Mouse (Mus musculus): ENCODE measurements around the gene Casz1.

The Casz1 gene

DNA sequence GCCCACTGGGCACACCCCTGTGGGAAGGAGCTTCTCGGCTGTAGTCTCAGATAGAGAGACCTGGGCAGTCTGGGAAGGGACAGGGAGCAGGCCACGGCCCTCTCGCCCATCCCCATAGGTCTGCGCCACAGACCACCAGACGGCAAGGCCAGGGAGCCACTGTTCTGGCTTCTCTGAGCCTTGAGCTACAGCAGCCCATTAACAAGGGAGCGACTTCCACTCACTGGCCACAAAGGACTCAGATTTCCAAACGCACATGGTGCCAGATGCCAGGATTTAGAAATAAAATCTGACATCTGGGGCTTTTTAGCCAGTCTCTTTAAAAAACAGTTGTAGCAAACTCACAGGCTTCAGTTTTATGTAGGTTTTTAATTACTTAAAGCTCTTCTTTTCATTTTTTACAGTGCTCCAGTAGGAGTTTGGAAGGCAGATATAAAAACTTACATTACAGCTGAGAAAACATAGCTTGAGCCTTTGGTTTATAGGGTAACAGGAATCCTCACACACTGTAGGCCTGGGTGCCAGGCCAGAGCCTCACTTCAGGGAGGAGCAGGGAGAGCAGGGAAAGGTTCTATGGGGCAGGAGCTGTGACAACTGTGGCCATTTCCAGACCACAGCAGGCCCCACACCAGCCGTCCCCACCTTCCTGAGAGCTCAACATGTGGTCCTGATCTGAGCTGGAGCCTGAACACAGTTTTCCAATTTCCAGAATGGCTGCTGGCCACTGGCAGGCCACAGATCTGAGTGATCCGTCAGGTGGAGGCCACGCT is 160.5 kb downstream of the Casz1 start:
- DNase-seq (ENCODE audit: inconsistent age in 2 of 2, low spot score in 1 of 2): no peak

DNA sequence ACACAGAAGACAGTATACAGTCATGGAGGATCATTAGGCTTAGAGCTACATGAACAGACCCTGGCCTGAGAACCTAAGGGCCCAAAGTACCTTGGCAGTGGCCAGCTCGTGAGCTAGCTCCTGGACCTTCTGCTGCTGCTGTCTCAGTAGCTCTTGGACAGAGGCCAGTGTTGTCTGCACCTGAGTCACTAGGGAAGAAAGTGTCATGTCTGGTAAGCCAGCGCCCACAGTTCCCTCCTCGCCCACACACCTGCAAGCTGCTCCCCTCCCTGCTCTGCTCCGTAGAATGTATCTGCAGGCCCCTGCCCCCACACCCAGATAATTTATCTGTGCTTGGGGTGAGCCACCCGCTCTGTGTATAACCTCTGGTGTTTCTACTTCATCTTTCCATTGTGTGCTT is 161.9 kb downstream of the Casz1 start:
- peak in 1 of 2 experiments; percentile 50 for DNase-seq (ENCODE audit: inconsistent age in 2 of 2, low spot score in 1 of 2)

- DNase-seq (ENCODE audit: inconsistent age in 2 of 2, low spot score in 1 of 2): no peak
Measured at GRCm38 (mm10) chr4:148968859-148969258, 164.6 kb downstream of the Casz1 start.

- DNase-seq (ENCODE audit: inconsistent age in 2 of 2, low spot score in 1 of 2): peak; percentile 58 to 73
Measured at GRCm38 (mm10) chr4:148969610-148970009, 165.4 kb downstream of the Casz1 start.

DNA sequence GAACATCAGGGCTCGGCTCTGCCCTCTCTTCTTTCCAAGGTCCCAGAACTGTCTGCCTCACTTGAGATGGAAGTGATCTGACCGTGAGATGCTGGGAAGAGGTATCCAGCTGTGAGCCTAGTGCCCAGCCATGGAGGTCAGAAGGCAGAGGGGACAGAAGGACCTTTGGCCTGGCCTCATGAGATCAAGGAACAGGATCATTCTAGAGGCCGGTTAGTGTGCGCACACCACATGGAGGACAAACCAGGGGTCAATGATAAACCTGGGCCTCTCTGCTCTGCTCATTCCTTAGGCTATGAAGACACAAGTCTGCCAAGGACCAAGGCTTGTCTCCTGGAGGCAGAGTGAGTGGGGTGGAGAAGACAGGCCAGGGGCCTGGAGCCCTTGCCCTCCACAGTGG is 166.5 kb downstream of the Casz1 start:
- no peak for DNase-seq (ENCODE audit: inconsistent age in 2 of 2, low spot score in 1 of 2)

GRCm38 (mm10) chr4:148971613-148972242 is 167.5 kb downstream of the Casz1 start:
- DNase-seq (ENCODE audit: inconsistent age in 2 of 2, low spot score in 1 of 2): peak in 1 of 2 experiments; percentile 60

- no peak for DNase-seq (ENCODE audit: inconsistent age in 2 of 2, low spot score in 1 of 2)
Measured at GRCm38 (mm10) chr4:148972707-148973106, 168.5 kb downstream of the Casz1 start.

DNA sequence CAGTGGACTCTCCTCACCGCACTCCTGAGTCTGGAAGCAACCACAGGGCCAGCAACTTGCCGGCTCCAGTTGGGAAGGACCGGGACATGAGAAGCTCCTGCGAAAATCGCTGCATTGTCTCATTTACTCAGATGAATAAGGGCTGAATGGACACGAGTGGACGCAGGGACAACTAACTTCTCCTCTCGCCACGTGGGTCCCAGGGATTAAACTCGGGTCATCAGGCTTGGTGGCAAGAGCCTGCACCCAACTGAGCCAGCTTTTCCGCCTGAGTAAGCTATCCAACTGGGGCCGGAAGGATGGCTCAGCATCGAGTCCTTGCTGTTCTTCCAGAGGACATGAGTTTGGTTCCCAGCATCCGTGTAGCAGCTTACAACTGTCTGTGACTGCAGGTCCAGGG is 169.2 kb downstream of the Casz1 start:
- no peak for DNase-seq (ENCODE audit: inconsistent age in 2 of 2, low spot score in 1 of 2)

DNA sequence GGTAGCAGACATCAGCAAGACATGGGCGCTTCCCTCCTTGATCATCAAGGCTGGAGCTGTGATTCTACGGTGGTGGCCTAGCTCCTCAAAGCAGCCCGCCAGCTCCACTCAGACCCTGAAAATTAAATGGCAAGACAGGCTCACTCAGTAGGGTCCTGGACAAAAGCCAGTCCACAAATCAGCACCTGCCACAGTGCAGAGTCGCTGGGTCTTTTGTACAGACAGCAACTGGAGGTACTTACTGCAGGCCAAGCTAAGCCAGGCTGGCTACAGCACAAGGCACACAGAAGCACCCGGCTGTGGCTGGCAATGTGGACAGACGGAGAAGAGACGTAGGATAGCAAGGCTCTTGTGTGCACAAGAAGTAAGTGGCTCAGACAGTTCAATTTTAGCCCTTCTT is 170.6 kb downstream of the Casz1 start:
- peak in 1 of 2 experiments; percentile 63 for DNase-seq (ENCODE audit: inconsistent age in 2 of 2, low spot score in 1 of 2)

DNA sequence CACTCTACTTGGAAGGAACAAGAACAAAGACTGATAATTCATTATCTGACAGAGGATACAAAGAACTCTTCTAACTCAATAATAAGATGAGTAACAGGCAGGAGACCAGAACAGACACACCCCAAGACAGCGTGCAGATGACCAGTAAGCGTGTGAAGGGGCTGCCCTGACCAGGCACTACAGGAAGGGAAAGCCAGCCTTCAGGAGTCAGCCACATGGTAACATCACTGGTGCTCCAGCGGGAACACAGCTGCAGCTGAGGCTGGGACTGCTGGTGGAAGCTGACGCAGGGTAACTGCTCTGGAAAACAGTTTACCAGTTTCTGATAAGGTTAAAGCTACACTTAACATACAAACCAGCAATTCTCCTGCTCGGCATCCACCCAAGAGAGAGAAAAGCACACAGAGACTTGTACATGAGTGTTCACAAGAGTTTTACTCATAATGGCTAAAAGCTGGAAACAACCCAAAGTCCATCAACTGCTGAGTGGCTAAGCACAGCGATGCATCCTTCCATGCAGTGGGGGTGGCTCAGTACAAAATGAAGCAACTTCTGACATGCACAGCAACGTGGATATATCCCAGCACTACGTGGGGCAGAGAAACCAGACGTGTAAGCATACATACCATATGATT is 174.1 kb downstream of the Casz1 start:
- DNase-seq (ENCODE audit: inconsistent age in 2 of 2, low spot score in 1 of 2): no peak

- no peak for DNase-seq (ENCODE audit: inconsistent age in 2 of 2, low spot score in 1 of 2)
Measured at GRCm38 (mm10) chr4:148978926-148979325, 174.7 kb downstream of the Casz1 start.

DNA sequence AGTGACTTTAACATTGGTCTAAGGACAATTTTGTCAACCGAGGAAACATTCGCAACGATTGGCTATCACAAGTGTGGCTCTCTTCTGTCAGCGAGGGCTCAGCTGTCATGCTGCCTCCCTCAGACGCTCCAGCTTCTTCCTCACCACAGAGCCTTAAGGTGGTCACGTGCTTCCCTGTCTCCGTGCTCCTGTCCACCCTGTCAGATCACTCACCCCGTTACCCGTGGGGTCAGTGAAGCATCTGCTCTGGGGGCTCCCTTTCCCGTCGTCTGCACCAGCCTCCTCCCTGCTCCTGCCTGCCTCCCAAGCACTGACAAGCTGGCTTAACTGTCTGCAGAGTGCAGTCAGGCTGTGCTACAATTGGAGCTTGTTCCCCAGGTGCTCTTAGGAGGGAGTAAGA is 175.6 kb downstream of the Casz1 start:
- DNase-seq (ENCODE audit: inconsistent age in 2 of 2, low spot score in 1 of 2): no peak

DNA sequence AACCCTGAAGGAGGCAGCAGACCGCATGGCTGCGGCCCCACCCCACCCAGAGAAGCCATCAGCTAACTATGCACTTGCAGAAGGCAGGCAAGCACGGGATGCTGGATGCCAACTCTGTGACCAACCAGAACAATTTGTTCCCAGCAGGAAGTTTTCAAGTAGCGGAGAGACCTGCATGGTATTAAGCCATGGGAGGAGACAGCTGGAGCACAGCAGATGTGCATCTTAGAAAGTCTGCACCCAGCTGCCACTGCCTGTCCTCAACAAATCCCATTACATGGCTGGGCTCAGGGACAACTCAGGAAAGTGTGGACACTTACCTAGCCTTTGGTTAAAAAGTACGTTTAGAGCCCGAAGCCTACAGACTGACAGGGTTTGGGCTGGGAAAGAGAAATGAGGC is 178.0 kb downstream of the Casz1 start:
- no peak for DNase-seq (ENCODE audit: inconsistent age in 2 of 2, low spot score in 1 of 2)

DNA sequence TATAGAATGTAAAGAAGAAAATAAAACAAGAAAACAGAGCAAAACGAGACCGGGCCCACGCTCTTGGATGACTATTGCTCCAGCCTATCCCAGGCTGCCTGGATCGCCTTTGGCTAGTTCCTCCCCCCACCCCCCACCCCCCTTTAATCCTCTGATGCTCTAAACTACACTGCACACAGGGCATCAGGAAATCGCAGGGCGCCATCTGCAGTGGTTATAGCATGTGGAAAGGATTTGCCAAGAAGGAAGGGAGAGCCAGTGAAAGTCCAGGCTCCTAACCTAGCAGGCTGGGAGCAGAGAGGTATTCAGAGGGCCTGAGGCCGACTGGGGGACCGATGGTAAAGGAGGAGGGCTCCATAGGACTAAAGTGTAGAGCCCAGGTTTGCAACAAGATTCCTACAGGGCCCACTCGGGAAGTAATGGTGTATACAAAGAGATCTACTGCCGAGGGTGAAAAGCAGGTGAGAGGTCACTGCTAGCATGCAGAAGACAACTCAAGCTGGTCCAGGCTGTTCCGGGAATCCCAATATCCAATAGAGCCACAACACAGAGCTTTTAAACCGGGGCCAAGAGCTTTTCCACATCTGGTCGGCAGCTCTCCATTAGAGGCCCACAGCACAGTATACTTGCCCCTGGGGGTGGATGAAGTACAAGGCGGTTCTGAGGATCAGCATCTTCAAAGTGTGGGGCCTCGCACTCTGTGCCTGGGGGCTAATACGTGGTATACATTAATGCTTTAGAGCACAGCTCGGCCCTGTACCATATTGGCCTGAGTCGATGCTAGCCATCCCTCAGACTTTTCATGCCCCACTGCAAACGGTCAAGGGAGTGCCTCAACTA is 180.7 kb downstream of the Casz1 start:
- no peak for DNase-seq (ENCODE audit: inconsistent age in 2 of 2, low spot score in 1 of 2)

DNA sequence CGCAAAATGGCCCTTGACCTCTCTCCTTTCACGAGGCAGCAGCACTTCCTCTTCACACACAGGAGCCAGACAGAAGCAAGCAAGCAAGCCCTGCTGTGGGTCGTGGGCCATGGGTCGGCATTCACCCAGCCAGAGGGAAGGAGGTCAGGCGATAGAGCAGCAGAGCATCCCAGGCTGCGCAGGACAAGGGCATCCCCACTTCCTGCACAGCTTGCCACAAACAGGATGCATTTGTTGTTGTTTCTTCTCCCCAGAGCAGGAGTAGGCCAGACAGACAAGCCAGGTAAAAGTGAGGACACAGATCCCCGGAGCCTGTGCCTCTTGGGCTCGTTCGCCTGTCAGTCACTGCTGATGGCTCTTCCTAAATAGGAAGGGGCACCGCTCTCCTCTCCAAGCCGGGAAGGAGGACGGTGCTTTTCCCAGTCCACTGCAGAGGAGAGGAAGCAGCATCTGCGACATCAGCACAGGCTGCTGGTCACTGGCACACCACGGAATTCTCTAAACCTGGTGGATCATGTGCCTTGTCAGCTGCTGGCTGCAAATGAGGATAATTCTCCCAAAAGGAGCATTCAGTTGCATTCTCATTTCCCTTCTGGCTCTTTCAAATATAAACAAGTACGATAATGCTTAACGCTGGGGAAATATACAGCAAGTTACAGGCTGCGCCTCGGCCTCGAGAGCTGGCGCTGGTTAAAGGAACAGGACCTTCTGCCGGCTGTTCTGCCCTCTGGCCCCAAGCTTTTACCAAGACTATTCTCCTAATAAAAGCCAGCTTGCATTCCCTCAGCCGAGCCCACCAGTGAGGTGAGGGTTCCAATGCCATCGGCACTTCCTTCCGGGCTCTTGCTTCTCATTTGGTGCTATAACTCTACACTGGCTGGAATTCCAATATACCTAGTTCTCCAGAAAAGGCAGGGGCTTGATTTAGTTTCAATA is 181.6 kb downstream of the Casz1 start:
- DNase-seq (ENCODE audit: inconsistent age in 2 of 2, low spot score in 1 of 2): no peak

GRCm38 (mm10) chr4:148990038-148990437 is 185.8 kb downstream of the Casz1 start:
- no peak for DNase-seq (ENCODE audit: inconsistent age in 2 of 2, low spot score in 1 of 2)

DNA sequence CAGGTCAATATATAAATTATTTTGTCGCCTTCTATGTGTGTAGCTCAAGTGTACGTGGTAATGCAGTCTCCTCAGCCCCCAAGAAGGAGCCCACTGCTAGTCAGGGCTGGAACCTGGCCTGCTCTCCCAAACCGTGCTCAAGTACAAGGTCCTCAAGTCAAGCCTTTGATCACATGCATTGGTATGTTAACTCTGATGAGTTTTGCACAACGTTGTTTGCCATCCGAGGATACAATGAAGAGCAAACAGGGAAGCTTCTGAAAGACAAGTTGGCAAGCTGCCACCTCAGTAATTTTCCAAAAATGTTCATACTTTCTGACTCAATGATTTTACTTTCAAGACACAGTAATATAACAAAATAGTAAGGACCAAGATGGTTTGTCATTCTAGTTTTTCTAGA is 189.7 kb downstream of the Casz1 start:
- DNase-seq (ENCODE audit: inconsistent age in 2 of 2, low spot score in 1 of 2): peak in 1 of 2 experiments; percentile 52

DNA sequence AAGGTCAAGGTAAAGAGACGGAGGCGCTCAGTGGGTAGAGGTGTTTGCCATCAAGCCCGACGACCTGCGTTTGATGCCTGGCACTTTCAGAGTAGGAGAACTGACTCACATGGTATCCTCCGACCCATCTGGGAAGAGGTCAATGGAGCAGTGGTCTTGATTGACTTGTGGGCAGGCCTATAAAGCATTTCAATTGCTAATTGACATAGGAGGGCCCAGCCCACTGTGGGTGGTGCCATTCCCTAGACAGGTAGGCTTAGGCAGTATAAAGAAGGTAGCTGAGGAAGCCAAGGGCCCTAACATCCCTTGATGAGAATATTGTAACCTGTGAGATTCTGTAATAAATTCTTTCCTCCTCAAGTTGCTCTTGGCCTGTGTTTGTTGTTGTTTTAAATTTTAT is 196.5 kb downstream of the Casz1 start:
- DNase-seq (ENCODE audit: inconsistent age in 2 of 2, low spot score in 1 of 2): no peak

DNA sequence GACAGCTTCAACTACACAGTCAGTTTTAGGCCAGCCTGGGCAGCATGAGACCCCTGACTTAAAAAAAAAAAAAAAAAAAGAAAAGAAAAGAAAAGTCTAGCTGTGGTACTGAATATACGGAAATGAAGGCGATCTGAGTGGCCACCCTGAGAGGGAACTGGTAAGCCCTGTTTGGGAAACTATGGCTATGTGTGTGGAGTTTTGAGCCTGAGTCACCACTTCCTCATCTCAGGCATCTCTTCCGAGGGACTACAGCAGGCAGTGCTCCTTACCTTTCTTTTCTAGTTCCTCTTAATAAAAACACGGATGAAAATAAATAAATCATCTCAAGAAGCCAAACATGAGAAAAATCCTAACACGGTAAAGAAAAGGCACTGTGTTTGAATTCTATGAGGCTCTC is 197.3 kb downstream of the Casz1 start:
- no peak for DNase-seq (ENCODE audit: inconsistent age in 2 of 2, low spot score in 1 of 2)

DNA sequence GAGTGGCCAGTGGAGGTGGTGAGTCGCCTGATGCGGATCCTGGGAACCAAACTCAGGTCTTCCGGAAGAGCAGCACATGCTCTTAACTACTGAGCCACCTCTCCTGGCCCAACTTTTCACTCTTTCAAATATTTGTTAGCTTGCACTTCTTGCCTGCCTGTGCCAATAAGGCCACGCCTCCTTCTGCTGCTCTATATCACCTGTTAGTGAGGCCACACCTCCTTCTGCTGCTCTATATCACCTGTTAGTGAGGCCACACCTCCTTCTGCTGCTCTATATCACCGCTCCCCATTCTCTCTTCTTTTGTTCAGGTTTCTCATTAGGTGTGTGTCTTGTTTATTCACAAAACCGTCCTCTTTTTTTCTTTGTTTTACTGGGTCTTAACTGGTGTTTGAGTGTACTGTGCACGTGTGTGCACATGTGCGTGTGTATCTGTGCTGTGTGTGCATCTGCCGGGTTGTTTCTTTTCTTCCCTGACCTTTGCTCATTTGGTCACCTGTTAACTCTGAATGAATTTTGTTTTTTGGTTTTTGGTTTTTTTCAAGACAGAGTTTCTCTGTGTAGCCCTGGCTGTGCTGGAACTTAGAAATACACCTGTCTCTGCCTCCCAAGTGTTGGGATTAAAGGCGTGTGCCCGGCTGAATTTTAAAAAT is 198.3 kb downstream of the Casz1 start:
- DNase-seq (ENCODE audit: inconsistent age in 2 of 2, low spot score in 1 of 2): no peak
